Mouse (Mus musculus) lung, postnatal 25 days (tissue): ENCODE data around the gene Ints3.

Source experiments
- DNase-seq: peaks from one replicate; pipeline ENCODE4 v3.0.0; 2022; ENCODE audit warnings: low spot score

Ints3 gene

DNA sequence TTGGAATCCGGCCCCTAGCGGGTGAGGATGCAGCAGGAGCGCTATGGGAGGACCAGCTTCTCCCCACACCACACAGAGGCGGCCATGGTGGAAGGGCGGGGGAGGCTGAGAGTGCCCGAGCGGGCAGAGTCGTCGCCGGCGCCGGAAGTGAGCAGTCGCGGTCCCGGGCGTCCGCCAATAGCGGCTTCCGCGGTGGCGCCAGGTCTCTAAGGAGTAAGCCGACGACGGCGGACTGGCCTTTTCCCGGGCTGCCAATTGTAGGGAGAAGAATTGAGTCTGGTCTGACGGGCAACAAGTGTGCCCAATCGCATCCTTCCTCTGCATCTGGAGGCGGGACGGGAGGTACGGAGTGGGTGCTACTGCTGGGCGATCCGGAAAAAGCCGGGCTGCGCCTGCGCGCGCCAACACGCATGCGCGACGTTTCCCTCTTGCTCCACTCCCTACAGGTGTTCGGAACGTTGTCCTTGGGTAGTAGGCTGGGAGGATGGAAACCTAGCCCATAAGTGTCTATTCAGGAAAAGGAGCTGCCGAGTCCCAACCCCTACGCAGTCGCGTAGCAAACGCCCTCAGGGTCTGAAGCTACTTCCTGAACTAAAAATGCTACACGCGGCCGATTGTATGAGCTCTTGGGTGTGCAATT lies at the start of gene Ints3:
Ints3 (minus strand) TSS at position 242 of the 640 bp plus-strand sequence.
- DNase-seq, result peak; percentile 100

- DNase-seq, result peak; percentile 98
Observed at GRCm38 (mm10) chr3:90475831-90476611, 42.6 kb upstream of the Ints3 start, which contains the start of gene Ilf2. Gene Ilf2 (plus strand): TSS chr3:90476126.

GRCm38 (mm10) chr3:90475151-90475830 lies 41.9 kb upstream of the Ints3 start:
- DNase-seq, result no peak

GRCm38 (mm10) chr3:90472213-90472612 lies 38.8 kb upstream of the Ints3 start:
- DNase-seq, result peak; percentile 72

DNA sequence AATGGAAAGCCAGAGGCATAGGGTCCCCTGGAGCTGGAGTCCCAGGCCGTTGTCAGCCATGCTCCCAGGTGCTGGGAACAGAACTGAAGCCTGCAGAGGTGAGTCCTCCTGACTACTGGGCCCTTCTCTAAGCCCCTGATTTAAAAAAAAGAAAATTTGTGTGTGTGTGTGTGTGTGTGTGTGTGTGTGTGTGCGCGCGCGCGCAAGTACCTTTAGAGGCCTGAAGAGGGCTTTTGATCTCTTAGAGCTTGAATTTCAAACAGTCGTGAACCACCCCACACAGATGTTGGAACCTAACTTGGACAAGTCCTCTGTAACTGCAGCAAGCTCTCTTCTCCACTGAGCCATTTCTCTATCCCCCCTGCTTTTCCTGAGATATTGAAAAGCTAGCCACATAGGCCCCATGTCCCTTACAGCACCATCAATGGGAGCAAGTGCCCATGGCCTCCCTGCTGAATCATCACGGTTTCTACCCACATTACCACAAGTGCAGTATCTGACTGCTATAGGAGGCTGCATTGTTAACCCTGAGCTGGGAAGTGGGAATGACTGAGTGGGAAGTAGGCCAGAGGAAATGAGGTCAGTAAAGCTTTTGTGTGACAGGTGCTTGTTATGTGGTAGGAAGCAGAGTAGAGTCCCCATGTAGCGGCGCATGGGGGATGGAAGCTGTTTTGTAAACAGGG lies 34.3 kb upstream of the Ints3 start:
- DNase-seq, result no peak

DNA sequence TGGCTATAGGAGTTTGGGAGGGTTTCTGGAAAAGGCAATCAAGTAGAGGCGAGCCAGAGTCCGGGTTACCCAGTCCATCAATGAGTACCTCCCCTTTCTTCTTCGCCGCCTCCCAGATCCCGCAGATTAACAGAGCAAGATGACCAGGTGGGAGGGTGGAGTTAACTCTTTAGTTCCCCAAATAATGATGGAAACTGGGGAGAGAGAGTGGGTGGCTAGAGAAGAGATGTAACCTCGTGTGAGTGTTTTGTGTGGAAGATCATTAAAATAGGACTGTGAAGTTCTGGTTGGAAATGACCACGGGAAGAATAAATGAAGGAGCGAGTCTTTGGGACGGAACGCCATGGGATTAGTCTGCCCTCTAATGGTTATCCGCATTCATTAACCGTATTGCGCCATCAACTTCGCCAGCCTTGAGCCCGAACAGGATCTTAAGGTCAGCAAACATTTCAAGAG lies 32.9 kb upstream of the Ints3 start:
- peak; percentile 86 for DNase-seq

- peak; percentile 68 for DNase-seq
Observed at GRCm38 (mm10) chr3:90465686-90466310, 32.4 kb upstream of the Ints3 start, which contains the start of gene Npr1. Gene Npr1 (minus strand): TSS chr3:90465866.

DNA sequence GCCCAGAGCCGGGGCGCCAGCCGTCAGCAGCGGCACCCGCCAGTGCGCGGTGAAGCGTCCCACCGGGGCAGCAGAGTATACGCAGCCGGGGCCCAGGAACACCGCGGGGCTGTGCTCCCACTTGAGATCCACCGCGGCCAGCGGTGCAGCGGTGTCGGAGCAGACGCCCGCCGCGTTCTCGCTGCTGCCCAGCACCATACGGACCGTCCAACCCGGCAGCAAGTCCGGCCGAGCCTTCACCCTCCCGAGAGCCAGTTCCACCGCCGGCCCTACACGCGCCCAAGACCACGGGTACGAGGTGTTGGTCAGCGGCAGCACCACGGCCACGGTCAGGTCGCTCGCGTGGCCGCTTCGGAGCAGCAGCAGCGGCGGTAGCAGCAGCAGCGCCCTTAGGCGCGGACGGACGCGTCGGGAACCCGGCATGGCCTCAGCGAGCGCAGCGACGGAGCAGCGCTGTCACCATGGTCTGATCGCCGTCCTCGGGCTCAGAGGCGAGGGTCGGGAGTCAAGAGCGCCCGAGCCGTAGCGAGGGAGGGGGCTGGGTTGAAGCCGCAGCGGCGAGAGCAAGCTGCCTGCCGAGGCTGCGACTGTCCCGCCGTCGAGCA lies 31.8 kb upstream of the Ints3 start:
- no peak for DNase-seq

DNA sequence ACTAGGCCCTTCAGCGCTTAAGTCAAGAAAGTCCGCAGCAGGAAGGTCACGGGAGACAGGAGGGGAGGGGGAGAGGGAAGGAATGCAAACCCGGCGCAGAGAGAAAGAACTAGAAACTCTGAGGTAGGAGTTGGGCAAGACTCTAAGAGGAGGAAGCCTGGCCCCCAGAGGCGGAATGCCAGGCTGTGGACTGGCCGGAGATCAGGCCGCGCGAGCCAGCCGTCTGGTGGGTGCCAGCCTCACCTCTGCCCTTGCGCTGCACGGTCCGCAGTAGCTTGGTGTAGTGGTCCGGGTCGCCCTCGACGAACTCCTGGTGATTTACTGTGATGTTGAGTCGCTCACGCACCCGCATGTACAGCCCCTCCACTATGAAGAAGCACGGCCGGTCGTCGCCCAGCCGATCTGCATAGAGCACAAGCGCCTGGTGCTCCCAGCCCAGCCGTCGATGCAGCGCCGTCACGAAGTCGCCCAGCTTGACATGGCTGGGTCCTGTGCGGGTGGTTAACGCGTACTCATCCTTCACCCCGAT lies 31.2 kb upstream of the Ints3 start:
- DNase-seq, result peak; percentile 80

DNA sequence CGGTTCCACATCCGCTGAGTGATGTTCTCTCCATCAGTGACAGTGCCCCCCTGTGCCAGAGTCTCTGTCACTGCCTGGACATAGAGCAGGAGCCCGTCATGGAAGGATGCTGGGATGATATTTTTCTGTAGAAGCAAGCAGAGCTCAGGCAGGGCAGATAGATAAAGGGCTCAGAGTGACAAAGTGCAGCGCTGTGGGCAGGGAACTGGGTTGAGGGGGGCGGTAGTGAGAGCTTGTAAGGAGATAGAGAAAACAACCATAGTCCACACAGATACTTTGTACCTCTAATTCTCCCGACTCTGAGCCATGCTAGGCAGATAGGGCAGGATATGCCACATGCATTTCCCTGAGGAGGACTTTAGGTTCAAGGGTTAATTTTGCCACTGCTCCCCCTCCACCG lies 29.2 kb upstream of the Ints3 start:
- no peak for DNase-seq

GRCm38 (mm10) chr3:90461935-90462334 lies 28.5 kb upstream of the Ints3 start:
- no peak for DNase-seq

DNA sequence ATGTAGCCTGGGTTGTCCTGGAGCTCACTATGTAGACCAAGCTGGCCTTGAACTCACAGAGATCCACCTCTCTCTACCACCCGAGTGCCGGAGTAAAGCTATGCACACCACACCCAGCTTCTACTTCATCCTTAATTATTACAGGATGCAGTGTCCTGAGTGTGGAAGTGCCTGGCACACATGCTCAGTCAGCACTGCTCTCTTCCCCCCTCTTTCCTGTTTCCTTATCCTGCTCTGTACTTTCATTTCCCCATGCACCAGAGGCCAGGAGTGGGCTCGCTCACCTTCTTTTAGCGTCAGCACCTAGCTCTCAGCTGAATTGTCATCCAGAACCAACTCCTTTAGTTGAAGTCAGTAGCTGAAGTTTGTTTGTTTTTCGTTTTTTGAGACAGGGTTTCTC lies 26.9 kb upstream of the Ints3 start:
- DNase-seq, result no peak

DNA sequence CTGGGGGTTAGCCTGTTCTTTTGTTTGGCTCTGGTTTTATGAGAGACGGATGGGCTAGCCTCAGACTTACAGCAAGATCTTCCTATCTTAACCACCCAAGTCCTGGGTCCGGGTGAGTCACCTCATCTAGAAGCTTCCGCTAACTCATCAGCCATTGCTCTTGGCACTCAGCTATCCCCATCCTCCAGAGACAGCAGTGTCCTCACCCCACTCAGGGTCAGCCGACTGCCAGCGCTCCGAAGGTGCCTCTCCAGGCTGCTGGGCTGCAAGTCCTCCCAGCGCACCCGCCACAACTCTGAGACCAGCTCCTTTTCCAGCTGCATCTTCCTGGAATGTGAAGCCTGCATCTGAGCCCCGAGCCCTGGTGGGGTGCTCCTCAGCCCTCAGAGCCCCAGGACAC lies 26.3 kb upstream of the Ints3 start:
- no peak for DNase-seq

- DNase-seq, result no peak
Observed at GRCm38 (mm10) chr3:90454931-90455330, 21.5 kb upstream of the Ints3 start.

GRCm38 (mm10) chr3:90451396-90452095 lies 18.1 kb upstream of the Ints3 start:
- DNase-seq, result no peak

GRCm38 (mm10) chr3:90450874-90451273 lies 17.5 kb upstream of the Ints3 start:
- no peak for DNase-seq

- DNase-seq, result no peak
Observed at GRCm38 (mm10) chr3:90448626-90449025, 15.2 kb upstream of the Ints3 start.

- DNase-seq, result peak; percentile 55
Observed at GRCm38 (mm10) chr3:90447123-90447494, 13.7 kb upstream of the Ints3 start.

DNA sequence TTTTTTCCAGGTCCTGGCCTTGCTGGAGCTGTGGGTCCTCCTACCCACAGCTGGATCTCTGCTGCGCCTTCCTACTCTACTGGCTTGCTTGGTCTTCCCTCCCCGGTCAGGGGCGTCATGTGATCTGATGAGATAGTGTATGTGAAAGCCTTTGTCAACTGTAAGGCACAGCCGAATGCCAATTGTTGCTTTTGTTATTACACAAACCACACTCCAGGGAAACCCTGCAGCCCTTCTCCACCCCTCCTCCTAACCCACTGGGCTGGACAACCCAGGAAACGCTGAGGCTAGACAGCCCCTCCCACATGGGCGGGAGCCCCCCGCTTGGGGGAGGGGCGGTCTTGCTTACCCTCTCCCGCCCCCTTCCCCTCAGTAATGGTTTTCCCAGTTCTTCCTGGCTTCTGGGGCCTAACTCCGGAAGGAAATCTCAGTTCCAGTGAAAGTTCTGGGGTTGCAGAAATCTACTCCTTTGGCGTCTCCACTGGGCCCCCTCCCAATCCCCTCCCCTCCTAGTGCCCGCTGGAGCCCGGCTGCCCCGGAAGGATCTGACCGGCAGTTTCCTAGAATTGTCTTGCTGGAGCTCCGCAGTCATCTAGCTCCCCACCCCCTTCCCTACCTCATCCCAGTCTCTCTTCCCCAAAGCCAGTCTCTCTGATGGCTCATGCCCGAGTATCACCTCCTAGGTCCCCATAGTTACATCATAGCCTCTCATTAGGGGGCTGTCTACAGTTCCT lies 13.1 kb upstream of the Ints3 start:
- peak; percentile 93 for DNase-seq
